Mouse (Mus musculus) ES-E14 (cell line): ENCODE results near the gene Gm21885.

Experiments used
- CHD2 ChIP-seq: IDR thresholded peaks from 2 replicates; pipeline ENCODE4 v1.6.1; 2014; ENCODE audit warnings: mild to moderate bottlenecking, low read depth, low read length, inconsistent platforms
- HCFC1 ChIP-seq: IDR thresholded peaks from 2 replicates; pipeline ENCODE4 v1.6.1; 2012; ENCODE audit warnings: low read length, inconsistent platforms, borderline replicate concordance; ENCODE audit not compliant: insufficient read depth
- MAFK ChIP-seq: IDR thresholded peaks from 2 replicates; pipeline ENCODE4 v1.6.1; 2014; ENCODE audit warnings: mild to moderate bottlenecking, low read depth, low read length, inconsistent platforms; ENCODE audit not compliant: insufficient read depth
- ZC3H11A ChIP-seq: IDR thresholded peaks from 2 replicates; pipeline ENCODE4 v1.6.1; 2012; ENCODE audit warnings: low read depth, mild to moderate bottlenecking, inconsistent platforms, low read length, borderline replicate concordance
- ZNF384 ChIP-seq: IDR thresholded peaks from 2 replicates; pipeline ENCODE4 v1.6.1; 2012; ENCODE audit warnings: low read depth, low read length, inconsistent platforms

DNA sequence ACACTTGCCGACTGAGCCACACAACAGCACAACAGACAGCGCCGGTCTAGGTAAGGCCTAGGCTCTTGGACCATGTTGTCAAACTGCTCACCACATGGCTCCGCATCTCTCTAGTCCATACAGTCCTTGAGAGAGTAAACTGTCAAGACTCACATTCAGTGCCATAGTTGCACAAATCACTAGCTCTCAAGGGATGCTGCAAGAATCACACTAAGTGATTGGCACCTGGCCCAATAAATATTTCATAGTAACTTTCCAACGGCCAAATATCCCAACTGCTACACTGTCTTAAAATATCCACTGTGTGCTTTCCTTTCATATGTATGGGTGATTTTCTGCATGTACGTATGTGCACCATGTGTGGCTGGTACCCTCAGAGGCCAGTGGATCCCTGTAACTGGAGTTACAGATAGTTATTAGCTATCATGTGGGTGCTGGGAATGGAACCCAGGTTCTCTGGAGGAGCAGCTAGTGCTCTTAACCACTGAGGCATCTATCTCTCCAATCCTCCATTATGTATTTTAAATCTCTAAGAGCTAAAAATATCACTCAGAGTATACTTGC lies 1.9 kb downstream of the Gm21885 start:
- TF ChIP-seq MAFK: no peak
- TF ChIP-seq ZNF384: no peak
- no peak for TF ChIP-seq HCFC1
- no peak for TF ChIP-seq CHD2
- no peak for TF ChIP-seq ZC3H11A
